Comparison of ENCODE assay signal across 8 mouse cellular contexts in the genomic region with DNA sequence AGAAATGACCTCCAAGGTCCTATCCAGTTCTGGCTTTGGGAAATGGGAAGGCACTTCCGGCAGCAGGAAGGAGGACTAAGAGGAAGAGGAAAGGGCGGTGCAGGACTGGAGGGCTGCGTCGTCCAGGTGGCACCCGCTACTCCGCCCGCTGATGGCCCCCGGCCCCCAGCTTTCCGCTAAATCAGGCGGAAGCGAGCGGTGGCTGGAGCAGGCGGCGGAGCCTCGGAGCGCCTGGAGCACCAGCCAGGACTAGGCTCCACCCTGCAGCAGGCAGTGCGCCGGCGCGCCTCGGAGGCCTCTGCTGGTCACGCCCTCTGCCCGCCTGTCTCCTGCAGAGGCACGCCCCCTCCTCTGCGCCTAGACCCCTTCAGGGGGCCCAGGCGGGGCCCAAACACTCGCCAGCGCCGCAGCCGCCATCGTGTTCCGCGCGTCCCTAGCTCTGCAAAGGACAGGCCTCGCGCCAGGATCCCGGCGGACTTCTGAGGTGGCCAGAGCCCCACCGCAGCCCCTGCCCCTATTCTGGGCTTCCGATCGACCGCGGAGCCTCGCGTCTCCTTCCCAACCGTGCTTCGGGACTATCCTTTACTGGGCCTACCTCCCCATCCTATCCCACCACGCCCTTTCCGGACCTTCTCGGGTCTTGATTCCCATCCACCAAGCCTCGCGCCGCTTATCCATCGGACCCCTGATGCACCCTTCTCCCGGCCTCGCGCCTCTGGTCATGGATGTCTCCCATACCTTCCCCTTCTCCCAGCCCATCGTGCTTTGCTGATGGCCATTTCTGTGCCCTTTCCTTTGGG. TPM values are rescaled to one million over a fixed set of nuclear protein-coding genes. Genes with fewer than 3 reads are reported as not detected.
DNase-seq lines count a peak whose midpoint lies in the region; ATAC-seq and TF ChIP-seq lines count a peak whose summit lies in the region.

A gene (plus strand): TSS at position 106 of the 800 bp plus-strand sequence.

- TF ChIP-seq CTCF in intestine, postnatal 0 days (IDR thresholded peaks at IDR 0.05; ENCODE audit: low read depth) = no peak

- under 1% methylated on average over 50 of the region's 58 CpGs for WGBS in intestine, postnatal 0 days
- under 1% methylated on average over 58 of the region's 58 CpGs for WGBS in midbrain, embryonic 11.5 days

- peak; percentile 95 for DNase-seq in adrenal gland, postnatal 10 days
- peak; percentile 94 for DNase-seq in embryo, embryonic 9.5 days (ENCODE audit: extremely low spot score)
- DNase-seq in gonadal fat pad, adult 2 months (ENCODE audit: low read depth) = no peak
- DNase-seq in left cerebral cortex, postnatal 4 days = peak; percentile 97
- peak; percentile 98 for DNase-seq in midbrain, embryonic 11.5 days (ENCODE audit: low spot score, missing footprints)
- DNase-seq in right cerebral cortex, postnatal 4 days = peak; percentile 89
- peak; percentile 96 for DNase-seq in yolk sac, embryonic 10.5 days (ENCODE audit: low spot score)

- peak within 1 kb of the TSS; percentile 87 for H3K27ac ChIP-seq in intestine, postnatal 0 days (ENCODE audit: low read depth, low read length)
- H3K27ac ChIP-seq in midbrain, embryonic 11.5 days (ENCODE audit: low read depth, low read length) = peak within 1 kb of the TSS; percentile 84

- H3K27me3 ChIP-seq in intestine, postnatal 0 days (replicated peaks; ENCODE audit: control insufficient read depth, insufficient read depth, low read length) = no peaks in the 10 kb centered on the region
- H3K27me3 ChIP-seq in midbrain, embryonic 11.5 days (ENCODE audit: control insufficient read depth, insufficient read depth, low read length) = no peaks in the 10 kb centered on the region

- peaks cover 5% of the 10 kb centered on the region; the same call in 1 of the 2 replicates for H3K4me1 ChIP-seq in intestine, postnatal 0 days (replicated peaks; ENCODE audit: control insufficient read depth, insufficient read depth, low read length)
- H3K4me1 ChIP-seq in midbrain, embryonic 11.5 days (ENCODE audit: control insufficient read depth, insufficient read depth, low read length) = peaks cover 26% of the 10 kb centered on the region

- peak within 1 kb of the TSS; percentile 74 for H3K4me3 ChIP-seq in intestine, postnatal 0 days (ENCODE audit: low read depth, low read length)
- H3K4me3 ChIP-seq in midbrain, embryonic 11.5 days (ENCODE audit: low read depth, low read length) = peak within 1 kb of the TSS; percentile 71

- peak within 1 kb of the TSS; percentile 67 for H3K9ac ChIP-seq in intestine, postnatal 0 days (ENCODE audit: low read depth, low read length)
- peak within 1 kb of the TSS; percentile 92 for H3K9ac ChIP-seq in midbrain, embryonic 11.5 days (ENCODE audit: low read length)

- peak; percentile 82 for ATAC-seq in intestine, postnatal 0 days
- peak; percentile 95 for ATAC-seq in midbrain, embryonic 11.5 days (ENCODE audit: low FRiP score)

- no peaks in the 10 kb centered on the region for H3K9me3 ChIP-seq in intestine, postnatal 0 days (ENCODE audit: control insufficient read depth)
- no peaks in the 10 kb centered on the region for H3K9me3 ChIP-seq in midbrain, embryonic 11.5 days (ENCODE audit: control insufficient read depth, low read length)

- peaks cover 31% of the 10 kb centered on the region for H3K36me3 ChIP-seq in intestine, postnatal 0 days (ENCODE audit: control insufficient read depth, insufficient read depth)
- H3K36me3 ChIP-seq in midbrain, embryonic 11.5 days (ENCODE audit: control insufficient read depth, insufficient read depth, low read length) = peaks cover 7% of the 10 kb centered on the region

- intact Hi-C loops in left cerebral cortex, postnatal 4 days (cut with DNase I) = no loop called here

- peak within 1 kb of the TSS; percentile 87 for H3K4me2 ChIP-seq in intestine, postnatal 0 days (replicated peaks; ENCODE audit: low read depth)
- peak within 1 kb of the TSS; percentile 85 for H3K4me2 ChIP-seq in midbrain, embryonic 11.5 days

RNA-seq across cellular contexts. Expression of the gene that starts here (rescaled TPM):
- 10 to 100 TPM; 48.5 to 61.7 TPM for total RNA-seq in adrenal gland, postnatal 10 days (2021)
- 42.4 and 51.2 TPM in 2 replicates for polyA plus RNA-seq in gonadal fat pad, adult 2 months (2012; rRNA removed)
- 18.0 and 19.2 TPM in 2 replicates for polyA plus RNA-seq in intestine, postnatal 0 days (2015; fragmentation: Nextera tagmentation; extraction: Ambion mirVana)
- total RNA-seq in left cerebral cortex, postnatal 4 days (2021) = 10 to 100 TPM; 64.7 to 71.0 TPM
- 26.2 and 26.8 TPM in 2 replicates for polyA plus RNA-seq in midbrain, embryonic 11.5 days (2014; fragmentation: Nextera tagmentation; extraction: Ambion mirVana)
